Mouse (Mus musculus): Measurements from ENCODE around the gene Mob3b.
A peak's percentile ranks its signal among the peaks of the same experiment; 100 is the strongest.

The Mob3b gene

DNA sequence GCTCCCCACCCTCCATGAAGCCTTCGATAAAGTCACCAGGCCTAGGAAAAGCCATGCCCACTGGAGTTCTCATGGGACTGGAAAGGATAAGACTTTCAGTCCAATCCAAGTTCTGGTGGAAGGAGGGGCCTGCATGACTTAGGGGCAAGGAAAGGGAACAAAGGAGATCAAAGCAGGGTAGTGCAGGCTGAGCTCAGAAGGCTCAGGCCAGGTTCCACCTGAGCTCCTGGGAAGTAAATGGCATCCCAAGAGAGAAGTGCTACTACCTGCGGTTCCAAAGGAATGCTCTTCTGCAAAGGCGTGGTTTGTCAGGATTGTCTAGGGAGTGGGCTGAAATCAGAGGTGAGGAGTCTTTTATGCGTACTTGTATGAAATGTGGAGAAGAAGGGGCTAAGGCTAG lies 44.8 kb downstream of the Mob3b start:
- no peak for DNase-seq

DNA sequence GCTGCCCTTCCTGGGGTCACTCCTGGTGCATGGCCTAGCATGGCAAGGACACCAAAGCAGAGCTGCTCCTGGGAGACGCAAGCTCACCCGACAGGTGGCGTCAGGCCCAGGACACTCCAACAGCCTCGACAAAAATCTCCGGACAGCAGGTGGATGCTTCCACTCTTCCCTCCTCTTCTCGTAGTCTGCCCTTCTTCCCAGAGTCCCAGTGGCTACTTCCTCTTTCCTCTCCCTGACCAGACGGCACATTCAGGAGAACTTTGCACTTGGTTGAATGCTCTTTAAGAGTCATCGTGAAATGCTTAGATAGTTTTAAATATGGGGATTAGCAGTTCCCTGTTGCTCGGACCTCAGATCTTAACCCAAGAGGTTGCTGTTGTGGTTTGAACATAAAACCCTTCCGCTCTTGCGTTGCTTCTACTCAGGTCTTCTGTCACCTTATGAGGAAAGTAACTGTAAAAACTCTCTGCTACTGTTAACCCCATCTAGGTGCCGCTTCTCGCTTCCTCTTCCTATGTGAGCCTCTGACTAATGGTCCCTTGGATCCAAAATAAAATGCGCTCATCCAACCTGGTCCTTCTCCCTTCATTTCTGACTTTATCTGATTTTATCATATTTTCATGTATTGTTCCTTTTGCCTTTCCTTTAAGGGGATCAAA lies 52.0 kb downstream of the Mob3b start:
- DNase-seq: no peak

DNA sequence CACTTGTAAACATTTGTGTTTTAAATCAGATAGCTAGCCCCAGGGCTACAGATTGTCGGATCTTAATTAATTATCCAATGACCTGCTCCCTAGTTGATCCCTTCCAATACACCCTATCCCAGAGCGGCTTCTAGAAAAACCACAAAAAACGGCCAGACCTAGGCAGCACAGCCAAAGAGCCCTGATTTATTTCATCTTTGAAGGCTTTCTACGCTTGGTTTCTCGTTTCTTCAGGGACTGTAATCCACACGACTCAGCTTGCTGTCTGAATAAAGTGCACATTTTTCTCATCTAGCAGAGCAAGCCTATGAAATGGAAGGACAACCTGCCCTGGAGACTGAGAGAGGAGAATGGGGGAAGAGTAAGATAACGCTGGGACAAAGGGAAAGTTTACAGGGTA lies 56.1 kb downstream of the Mob3b start:
- DNase-seq: no peak

DNA sequence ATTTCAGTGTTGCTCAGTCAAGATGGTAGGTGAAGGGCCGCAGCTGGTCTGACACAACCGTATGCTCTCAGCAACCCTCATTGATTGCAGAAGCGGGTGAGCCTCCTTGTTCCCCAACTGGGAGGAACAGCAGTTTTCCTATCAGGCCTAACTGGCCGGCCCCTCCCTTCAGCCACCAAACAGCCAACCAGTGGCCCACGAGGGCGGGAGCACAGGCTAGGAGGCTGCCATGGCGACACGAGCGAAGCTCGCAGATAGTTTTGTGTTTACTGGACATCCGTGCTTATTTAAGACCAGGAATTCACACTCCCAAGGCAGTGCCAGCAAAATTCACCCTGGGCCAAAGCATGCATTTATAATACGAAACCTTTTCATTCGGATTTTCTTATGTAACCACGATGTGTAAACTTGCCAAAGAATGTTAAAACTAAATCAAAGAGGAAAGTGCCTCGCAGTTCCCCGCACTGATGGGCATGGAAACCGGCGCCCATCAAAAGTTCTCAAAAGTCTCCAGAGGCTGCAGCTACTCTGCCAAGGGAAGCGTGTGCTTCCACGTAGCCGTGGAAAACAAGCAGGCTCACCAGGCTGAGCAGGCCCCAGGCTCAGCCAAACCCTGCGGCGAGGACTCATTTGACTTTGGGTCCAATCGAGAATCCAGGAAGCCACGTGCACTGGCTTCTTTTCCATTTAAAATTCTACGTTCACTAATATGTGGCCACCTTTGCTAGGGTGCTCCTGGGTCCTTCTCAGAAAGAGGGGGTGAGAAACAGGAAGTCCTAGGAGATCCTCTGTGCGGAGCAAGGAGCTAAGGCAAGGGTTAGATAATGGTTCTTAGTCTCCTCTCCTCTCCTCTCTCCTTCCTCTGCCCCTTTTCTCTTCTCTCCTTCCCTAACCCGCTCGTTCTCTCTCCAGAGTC lies 57.2 kb downstream of the Mob3b start:
- peak; percentile 76 to 78 for DNase-seq

GRCm38 (mm10) chr4:35099210-35099864 lies 57.9 kb downstream of the Mob3b start:
- no peak for DNase-seq

DNA sequence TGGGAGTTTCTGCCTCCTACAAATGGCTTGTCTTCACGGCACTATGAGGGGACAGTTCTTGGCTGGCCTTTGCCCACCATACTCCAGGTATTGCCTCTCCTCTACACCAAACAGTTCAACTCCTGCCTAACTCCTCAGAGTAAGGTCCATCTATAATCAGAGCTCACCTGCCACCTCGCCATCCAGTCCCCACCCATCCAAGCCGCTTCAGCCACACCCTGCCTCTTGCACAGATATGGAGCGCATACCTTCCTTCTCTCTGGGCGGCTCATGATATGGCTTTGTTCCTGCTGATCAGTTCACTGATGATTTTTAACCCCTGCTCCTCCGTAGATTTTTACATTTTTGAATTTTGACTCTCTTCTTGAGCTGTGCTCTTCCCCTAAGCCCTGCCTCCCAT lies 58.7 kb downstream of the Mob3b start:
- DNase-seq: no peak

DNA sequence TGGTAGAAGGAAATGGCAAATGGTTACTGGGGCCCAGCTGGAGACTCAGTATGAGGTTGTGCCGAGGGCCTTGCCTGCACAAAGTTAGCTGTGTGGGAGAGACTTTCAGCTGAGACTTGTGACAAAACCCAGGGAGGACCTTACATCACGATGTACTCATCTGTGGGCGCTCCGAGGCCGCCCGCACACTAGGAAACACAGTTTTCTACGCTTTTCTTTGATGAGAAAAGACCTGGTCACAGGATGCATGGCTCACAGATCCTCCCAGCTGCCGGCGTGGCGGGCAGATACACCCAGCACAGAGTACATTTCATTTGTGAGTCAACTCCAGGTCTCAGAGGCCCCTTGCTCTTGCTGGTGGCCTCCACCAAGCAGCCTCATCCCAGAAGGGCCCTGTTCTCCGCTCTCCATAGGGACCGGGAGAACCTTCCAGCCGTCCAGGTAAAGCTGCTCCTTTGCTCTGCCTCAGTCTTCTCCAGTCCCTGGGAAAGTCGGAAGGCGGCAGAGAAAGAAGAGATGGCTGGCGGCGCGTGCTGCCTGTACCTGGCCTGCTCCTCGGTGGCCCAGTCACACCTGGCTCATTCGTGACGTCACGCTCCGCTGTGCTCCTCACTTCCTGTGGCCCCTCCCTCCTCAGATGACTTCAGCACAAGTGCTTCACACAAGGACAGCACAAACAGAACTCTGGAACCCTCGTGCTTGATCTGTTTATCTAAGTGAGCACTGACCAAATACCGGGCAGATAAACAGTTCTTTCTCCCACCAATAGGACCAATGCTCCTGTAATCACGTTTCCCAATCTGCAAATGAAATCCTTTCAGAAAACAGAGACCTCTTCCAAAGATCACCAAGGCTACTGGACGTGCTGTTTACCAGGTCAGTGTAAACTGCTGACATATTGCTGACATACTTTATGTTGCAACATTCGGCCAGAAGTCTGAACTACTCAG lies 60.8 kb downstream of the Mob3b start:
- peak; percentile 42 for DNase-seq

GRCm38 (mm10) chr4:35092457-35092856 lies 64.8 kb downstream of the Mob3b start:
- no peak for DNase-seq

DNA sequence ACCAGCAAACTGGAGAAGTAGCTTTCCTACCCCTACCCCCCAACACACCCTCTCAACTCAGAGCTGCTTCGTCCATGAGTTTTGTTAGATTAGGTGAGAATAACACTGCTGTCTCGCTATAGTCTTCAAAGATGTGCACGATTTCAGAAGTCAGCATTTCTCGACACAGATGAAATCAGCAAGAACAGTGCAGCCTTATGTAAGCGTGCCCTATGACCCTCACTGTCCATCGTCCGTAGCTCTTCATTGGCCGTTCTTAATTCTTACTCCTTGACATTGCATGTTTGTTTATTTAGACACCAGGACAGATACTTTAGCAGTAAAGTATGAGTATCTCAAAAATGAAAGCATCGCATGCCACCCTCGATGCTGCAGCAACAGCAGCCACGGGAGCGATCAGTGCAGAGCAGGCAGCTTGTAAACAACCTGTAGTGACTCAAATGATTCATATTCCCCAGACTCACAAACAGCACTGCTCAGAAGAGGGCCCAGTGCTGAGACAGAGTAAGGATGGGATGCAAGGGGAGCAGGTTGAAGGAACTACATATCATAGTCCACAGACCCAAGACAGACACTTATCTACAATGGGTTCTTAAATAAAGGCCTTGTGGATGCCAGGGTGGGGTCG lies 66.0 kb downstream of the Mob3b start:
- DNase-seq: peak; percentile 49 to 55

GRCm38 (mm10) chr4:35089321-35090316 lies 67.7 kb downstream of the Mob3b start:
- no peak for DNase-seq

DNA sequence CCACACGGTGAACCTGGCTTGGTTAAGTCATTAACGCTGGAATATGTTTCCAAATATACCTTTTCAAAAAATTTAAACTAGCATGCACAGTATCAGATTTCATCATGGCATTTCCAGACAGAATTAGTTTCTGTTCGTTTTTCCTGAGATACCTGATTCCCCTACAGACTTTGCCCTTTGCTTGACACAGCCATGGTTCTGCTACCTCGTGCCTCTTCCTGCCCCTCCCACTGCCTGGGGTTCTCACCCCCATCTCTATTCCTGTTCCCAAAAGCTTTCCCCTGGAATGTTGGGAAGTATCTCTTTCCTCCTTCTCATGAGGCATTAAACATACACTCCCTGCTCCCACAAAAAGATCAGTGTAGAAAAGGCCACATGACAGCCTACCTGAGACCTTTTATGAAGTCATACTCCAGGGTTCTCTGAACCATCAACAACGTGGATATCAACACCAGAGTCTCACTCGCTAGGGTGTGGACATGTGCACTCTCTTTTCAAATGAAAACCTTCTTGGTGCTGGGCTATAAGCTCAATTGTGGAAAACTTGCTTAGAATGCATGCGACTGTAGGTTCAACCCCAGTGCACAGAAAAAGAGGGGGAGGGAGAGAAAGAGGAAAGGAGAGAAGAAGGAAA lies 71.1 kb downstream of the Mob3b start:
- peak; percentile 38 to 41 for DNase-seq

- peak in 1 of 2 experiments; percentile 46 for DNase-seq
These were observed 73.2 kb downstream of the Mob3b start for GRCm38 (mm10) chr4:35084060-35084459.

DNA sequence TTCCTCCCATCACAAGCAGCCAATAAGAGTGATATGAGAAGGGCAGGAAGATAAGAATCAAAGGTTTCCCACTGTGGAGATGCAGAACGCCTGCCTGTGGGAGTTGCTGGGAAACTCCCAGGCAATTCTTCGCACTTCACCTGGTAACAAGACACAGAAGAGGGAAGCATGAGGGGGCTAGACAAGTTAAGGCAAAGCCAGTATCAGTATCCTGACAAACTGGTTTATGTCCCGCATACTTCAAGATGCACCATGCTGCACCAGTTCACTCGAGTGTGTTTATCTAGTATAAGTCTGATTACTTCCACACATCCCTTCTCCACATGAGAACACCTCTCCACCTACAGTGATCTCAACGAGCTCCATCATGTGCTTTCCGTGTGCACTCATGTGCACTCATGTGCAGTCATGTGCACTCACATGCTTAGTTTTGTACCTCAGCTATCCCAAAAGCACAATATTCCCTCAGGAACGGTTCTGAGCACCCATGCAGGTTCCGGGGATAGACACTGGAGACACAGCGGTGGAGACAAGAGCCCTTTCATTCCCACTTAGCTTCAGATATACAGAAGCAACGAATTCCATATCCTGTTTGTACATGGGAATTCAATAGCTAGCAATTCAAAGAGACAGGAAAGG lies 74.7 kb downstream of the Mob3b start:
- DNase-seq: peak in 1 of 2 experiments; percentile 37

- no peak for DNase-seq
These were observed 77.0 kb downstream of the Mob3b start for GRCm38 (mm10) chr4:35080285-35080684.

DNA sequence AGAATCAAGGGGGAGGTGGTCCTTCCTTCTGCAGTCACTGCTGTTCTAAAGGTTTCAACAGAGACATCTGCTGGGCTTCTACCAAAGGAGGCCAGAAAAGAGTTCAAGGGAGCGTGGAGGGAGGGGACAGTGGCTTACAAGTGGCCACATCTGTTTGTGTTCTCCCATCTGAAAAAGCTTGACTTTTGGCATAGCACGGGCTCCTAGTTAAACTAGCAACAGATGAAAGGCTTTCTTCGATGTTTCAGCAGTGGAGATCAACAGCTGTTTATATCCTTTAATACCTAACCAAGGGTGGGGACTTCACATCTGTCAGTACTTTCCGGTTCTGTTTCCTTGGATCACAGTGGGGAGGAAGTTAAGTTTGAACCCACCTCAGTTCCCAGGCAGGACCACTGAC lies 88.5 kb downstream of the Mob3b start:
- DNase-seq: no peak

DNA sequence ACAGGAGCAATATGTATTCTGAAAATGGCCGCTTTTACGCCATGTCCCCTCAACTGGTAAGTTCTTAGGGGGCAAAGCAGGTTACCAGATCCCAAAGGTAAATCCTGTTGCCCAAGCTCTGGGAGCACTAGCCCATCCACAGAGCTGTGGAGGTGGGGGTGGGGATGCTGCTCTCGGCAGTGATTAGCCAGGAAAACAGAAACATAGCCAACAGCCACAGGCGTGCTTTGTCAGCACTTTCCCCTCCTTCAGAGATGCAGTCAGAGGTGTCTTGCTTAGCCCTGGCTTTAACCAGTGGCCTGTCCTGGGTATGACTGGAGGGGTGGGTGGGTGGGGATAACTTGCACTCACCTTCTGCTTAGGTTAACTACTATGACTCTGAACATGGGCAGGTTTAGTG lies 91.1 kb downstream of the Mob3b start:
- peak; percentile 67 to 83 for DNase-seq

- no peak for DNase-seq
These were observed 92.0 kb downstream of the Mob3b start for GRCm38 (mm10) chr4:35065075-35065838.

GRCm38 (mm10) chr4:35063146-35063719 lies 94.1 kb downstream of the Mob3b start:
- no peak for DNase-seq
